Comparison of ENCODE assay signal across 9 mouse cellular contexts in genomic region chr7:113251001-113251400, GRCm38 (mm10). TPM values are rescaled to one million over a fixed set of nuclear protein-coding genes. Genes with fewer than 3 reads are reported as not detected.
A peak's percentile ranks its signal among the peaks of the same experiment; 100 is the strongest.
DNase-seq lines count a peak whose midpoint lies in the region; ATAC-seq lines count a peak whose summit lies in the region.
"Had no signal": no experiment of that assay in that cellular context is flagged by ENCODE, and none has a peak within 500 bp of the region (broad histone marks: within the 10 kb centered on the region; RNA-seq: fewer than 3 reads in every experiment).

No protein-coding gene starts in this region.

- no peaks in the 10 kb centered on the region for H3K36me3 ChIP-seq in forebrain, embryonic 13.5 days (ENCODE audit: poor library complexity, severe bottlenecking)
- H3K36me3 ChIP-seq in midbrain, embryonic 14.5 days (ENCODE audit: control insufficient read depth, insufficient read depth, low read length) = no peaks in the 10 kb centered on the region
- H3K36me3 ChIP-seq: liver, embryonic 15.5 days had no signal

- ATAC-seq in forebrain, embryonic 13.5 days = peak; percentile 59
- no peak; the same call in 1 of the 2 replicates for ATAC-seq in midbrain, embryonic 14.5 days (ENCODE audit: low FRiP score, low TSS enrichment)
- ATAC-seq in erythroblast, adult 5-6 weeks (replicated peaks; ENCODE audit: low FRiP score, poor library complexity, severe bottlenecking) = no peak

- H3K27ac ChIP-seq in forebrain, embryonic 13.5 days = peak overlapping the region; percentile 84
- H3K27ac ChIP-seq in midbrain, embryonic 14.5 days (replicated peaks; ENCODE audit: low read depth, low read length) = peak overlapping the region; percentile 67
- H3K27ac ChIP-seq: liver, embryonic 15.5 days had no signal

- 53% methylated on average over 3 of the region's 3 CpGs for WGBS in forebrain, embryonic 13.5 days
- 67% methylated on average over 3 of the region's 3 CpGs for WGBS in midbrain, embryonic 14.5 days

- H3K4me3 ChIP-seq in forebrain, embryonic 13.5 days = no peak overlapping the region
- H3K4me3 ChIP-seq in midbrain, embryonic 14.5 days (replicated peaks; ENCODE audit: low read depth, low read length) = no peak overlapping the region
- H3K4me3 ChIP-seq: liver, embryonic 15.5 days had no signal

- no peak overlapping the region for H3K4me2 ChIP-seq in forebrain, embryonic 13.5 days
- no peak overlapping the region for H3K4me2 ChIP-seq in midbrain, embryonic 14.5 days (ENCODE audit: low read length)
- H3K4me2 ChIP-seq: liver, embryonic 15.5 days had no signal

- H3K27me3 ChIP-seq in forebrain, embryonic 13.5 days = no peaks in the 10 kb centered on the region
- no peaks in the 10 kb centered on the region for H3K27me3 ChIP-seq in midbrain, embryonic 14.5 days (ENCODE audit: control insufficient read depth, insufficient read depth, low read length)
- H3K27me3 ChIP-seq: liver, embryonic 15.5 days had no signal

- no peaks in the 10 kb centered on the region for H3K9me3 ChIP-seq in forebrain, embryonic 13.5 days (replicated peaks)
- no peaks in the 10 kb centered on the region for H3K9me3 ChIP-seq in midbrain, embryonic 14.5 days (ENCODE audit: control insufficient read depth, low read length)
- H3K9me3 ChIP-seq: liver, embryonic 15.5 days had no signal

- H3K9ac ChIP-seq in forebrain, embryonic 13.5 days = no peak overlapping the region
- H3K9ac ChIP-seq in midbrain, embryonic 14.5 days (replicated peaks; ENCODE audit: low read length) = no peak overlapping the region
- H3K9ac ChIP-seq: liver, embryonic 15.5 days had no signal

- peaks cover 49% of the 10 kb centered on the region for H3K4me1 ChIP-seq in forebrain, embryonic 13.5 days
- peaks cover 30% of the 10 kb centered on the region for H3K4me1 ChIP-seq in midbrain, embryonic 14.5 days (ENCODE audit: control insufficient read depth, insufficient read depth, low read length)

- DNase-seq in adrenal gland, adult (ENCODE audit: inconsistent age in 2 of 2, low spot score in 1 of 2) = peak; percentile 52 to 86
- no peak for DNase-seq in adrenal gland, adult 18-20 months (ENCODE audit: low spot score in 2 of 2)
- DNase-seq in NIH3T3 (ENCODE audit: low read depth) = peak; percentile 33
- DNase-seq in kidney, adult 18-20 months = peak; percentile 59
- peak; percentile 63 for DNase-seq in midbrain, embryonic 14.5 days
- DNase-seq in embryo, embryonic 10 days (ENCODE audit: low spot score) = no peak

RNA-seq across cellular contexts. Expression of gene Arntl, which starts 43.7 kb away (rescaled TPM):
- 10 to 100 TPM; 41.9 to 45.7 TPM for total RNA-seq in adrenal gland, adult 18-20 months (2021)
- 9.5 and 10.1 TPM in 2 replicates for polyA plus RNA-seq in forebrain, embryonic 13.5 days (2015; fragmentation: Nextera tagmentation; extraction: Ambion mirVana)
- 16.1 TPM in 2 replicates for polyA plus RNA-seq in midbrain, embryonic 14.5 days (2014; fragmentation: Nextera tagmentation; extraction: Ambion mirVana)
- total RNA-seq in erythroblast, adult 5-6 weeks (2015; ENCODE audit: low replicate concordance) = 0.38 and 5.0 TPM in 2 replicates
- total RNA-seq in erythroblast, adult 5-6 weeks (2017; ENCODE audit: low replicate concordance) = 1.5 and 2.5 TPM in 2 replicates

Comparison
In these comparisons a context has a peak if more than half of its experiments do, and no peak if none do; other contexts are left out.
1. DNase-seq: peak in adrenal gland, adult (2 of 2), NIH3T3 (single experiment), kidney, adult 18-20 months (single experiment) and midbrain, embryonic 14.5 days (single experiment); none in adrenal gland, adult 18-20 months (0 of 2) and embryo, embryonic 10 days (single experiment).
2. RNA of gene Arntl, which starts 43.7 kb away (total RNA-seq): 41.9 to 45.7 TPM in adrenal gland, adult 18-20 months; 0.38 to 5.0 TPM in erythroblast, adult 5-6 weeks; every median in the first group is over 4 times any median in the second.